Mouse (Mus musculus): ENCODE data around the gene Tnfaip3.
A peak's percentile ranks its signal among the peaks of the same experiment; 100 is the strongest.

Tnfaip3 gene

DNA sequence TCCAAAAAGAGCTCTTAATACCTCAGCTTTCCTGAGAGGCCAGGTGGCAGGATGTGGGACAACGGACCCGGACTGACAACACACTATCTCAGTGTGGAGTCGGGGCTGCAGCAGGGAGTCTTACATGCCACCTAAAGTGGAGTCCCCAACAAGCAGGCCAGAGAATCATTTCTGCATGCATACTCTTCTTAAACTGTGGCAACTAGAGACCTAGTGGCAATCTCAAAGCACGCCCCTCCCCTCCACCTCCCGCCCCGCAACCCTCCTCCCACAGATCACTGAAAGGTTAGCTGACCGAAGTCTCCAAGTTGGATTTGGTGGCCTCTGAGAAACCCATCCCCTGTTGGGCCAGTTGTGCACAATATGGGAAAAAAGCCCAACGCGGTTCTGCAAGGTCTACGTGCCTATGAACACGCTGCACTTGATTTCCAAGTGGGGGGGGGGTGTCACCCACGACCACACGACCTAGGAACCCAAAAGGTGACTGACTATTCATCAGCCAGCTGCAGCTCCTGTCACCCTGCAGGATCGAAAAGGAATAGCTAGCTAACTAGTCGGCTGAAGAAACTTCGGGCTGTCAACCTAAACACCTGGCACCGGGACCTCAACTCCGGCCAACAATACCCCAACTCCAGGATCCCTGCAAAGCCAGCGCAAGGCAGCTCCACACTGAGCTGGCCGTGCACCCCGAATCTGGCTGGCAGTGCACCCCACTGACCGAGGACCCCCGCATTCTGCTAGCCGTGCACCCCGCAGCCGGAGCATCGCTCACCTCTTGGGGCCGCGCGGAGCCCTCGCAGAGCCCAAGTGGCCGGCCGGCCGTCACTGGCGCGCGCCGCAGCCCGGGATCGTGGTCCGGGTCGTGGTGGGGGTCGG is 838 bp downstream of the Tnfaip3 start:
- DNase-seq (ENCODE audit: low spot score): no peak

DNA sequence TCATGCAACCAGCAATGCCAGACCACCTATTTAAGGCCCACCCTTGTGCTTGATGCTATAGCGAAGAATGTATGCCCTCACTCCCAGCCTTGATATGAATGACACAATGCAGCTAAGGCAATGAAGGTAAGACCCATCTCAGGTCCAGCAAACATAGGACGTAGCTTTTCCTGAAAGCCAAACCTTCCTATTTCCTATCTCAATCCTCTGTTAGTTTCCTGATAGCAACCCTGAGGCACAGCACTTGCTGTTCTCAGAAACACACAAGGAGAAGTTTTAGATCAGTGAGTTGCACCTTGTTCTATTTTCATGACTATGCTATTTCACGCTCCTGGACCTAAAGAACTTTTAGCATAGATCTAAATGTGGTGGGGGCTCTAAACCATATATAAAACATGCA is 2.1 kb downstream of the Tnfaip3 start:
- DNase-seq (ENCODE audit: low spot score): no peak

DNA sequence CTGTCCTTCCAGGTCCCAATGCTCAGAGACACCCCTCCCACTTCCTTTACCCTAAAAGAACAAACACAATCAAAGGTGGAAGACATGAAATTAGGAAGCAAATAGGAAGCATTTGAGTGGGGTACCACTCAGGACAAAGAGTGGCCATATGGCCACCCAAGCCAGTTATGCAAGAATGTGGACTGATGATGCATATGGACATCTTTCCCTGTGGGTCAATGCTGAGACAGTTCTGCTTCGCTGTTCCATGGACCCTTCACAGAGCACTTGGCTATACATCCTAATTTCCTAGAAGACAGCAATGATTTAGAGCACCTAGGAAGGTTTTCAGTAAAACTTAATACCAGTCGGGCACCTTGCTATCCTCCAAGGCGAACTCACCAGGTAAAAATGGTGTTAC is 2.8 kb downstream of the Tnfaip3 start:
- DNase-seq (ENCODE audit: low spot score): no peak

DNA sequence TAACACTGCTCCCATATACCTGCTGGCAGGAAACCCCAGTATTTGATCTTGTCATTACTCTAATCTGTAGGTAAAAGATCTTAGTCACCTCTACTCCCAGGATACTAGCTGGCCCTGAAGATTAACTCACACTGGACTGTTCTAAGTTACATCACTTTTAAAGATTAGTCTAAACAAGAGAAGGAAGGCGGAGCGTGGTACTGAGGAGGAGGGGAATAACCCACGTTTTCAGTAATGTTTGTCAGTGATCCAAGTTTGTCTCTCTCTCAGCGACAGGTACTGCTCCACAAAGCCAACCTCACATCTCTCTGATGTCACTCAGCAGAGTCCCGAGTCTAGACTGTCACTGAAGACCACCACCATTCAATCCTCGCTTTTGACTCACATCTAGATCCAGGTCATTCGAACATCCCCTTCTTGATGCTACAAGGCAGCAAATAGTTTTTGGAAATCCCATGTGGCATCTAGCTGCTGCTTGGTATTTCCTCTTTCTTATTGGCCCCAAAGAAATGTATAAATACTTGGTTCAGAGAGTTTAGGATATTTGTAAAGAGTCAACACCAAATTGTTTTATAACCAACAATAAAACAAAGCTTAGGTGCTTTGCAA is 3.5 kb downstream of the Tnfaip3 start:
- no peak for DNase-seq (ENCODE audit: low spot score)

DNA sequence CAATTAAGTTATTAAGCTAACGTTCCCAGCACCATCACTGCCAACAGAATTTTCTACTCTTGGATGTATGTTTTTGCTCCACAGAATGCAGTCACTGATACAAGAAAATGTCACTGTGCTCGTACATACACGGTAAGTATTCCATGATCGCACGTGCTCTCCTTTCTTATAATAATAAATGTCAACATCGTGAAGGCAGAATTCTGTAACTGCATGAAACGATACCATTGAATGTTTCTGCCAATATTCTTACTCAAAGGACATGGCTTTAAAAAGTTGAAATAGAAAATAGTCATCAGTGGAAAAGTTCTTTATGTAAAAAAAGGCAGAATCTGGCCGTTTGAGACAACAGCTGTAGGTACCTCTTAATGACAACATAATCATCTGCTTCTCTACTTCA is 5.0 kb downstream of the Tnfaip3 start:
- no peak for DNase-seq (ENCODE audit: low spot score)

DNA sequence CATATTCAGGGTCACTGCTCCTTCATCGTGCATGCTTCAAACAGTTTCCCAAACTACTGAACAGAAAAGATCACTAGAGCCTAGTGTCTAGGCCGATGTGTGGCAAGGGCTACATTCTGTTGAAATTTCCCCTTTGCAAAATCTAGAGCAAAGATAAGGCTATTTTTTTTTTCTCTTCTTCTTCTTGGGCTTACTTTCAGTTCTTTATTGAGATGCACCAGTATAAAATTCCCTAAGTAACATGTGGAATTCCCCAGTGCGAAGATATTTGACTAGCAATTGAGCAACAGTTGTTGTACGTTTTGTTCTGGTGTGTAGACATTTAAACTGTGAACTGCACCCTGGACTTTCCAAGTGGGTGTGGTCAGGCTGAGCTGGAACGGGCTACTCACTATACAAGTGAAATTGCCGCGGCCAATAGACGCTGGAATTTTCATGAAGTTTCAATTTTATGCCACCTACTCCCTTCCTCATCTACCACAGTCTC is 6.2 kb downstream of the Tnfaip3 start:
- peak; percentile 21 for DNase-seq (ENCODE audit: low spot score)

DNA sequence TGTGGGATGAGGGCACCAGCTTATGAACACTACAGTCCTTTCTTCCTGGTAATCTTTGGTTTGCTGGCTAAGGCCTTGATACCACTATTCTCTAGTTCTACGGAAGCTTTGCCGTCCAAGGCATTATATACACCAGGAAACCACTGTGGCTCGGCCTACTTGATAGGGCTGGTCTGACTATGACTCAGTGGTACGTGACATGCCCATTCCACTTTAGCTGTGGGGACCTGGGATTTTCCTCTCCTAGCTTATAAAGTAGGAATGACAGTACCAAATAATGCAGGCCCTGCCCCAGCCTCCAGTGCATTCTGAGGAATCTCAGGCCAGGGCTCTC is 6.9 kb downstream of the Tnfaip3 start:
- DNase-seq (ENCODE audit: low spot score): no peak

DNA sequence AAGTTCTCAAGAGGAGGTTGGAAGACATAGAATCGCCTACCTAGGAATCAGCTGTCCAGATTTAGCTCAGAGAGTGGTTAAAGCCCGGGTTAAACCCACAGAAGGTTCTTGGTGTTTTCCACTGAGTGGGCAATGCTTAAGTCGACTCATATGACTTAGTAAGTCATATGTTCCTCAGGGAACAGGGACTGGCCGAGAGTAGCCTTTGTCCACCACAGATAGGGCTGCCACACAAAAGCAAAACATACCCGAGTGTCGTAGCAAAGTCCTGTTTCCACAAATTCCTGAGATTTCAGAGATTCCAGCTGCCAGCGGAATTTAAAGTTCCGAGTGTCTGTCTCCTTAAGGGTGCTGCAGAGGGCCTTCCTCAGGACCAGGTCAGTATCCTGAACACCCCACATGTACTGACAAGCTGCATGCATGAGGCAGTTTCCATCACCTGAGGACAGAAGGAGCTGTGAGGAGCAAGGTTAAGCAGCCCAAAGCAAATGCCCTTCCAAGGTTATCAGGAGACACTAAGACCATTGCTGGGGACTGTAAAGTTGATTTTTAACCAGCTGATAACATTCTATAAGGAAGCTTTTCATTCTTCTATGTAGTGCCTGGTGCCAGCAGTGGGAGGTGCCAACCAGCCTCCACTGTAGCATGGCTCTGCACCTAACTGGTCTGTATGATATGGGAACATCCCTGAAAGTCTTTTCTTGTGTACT is 7.4 kb downstream of the Tnfaip3 start:
- no peak for DNase-seq (ENCODE audit: low spot score)

DNA sequence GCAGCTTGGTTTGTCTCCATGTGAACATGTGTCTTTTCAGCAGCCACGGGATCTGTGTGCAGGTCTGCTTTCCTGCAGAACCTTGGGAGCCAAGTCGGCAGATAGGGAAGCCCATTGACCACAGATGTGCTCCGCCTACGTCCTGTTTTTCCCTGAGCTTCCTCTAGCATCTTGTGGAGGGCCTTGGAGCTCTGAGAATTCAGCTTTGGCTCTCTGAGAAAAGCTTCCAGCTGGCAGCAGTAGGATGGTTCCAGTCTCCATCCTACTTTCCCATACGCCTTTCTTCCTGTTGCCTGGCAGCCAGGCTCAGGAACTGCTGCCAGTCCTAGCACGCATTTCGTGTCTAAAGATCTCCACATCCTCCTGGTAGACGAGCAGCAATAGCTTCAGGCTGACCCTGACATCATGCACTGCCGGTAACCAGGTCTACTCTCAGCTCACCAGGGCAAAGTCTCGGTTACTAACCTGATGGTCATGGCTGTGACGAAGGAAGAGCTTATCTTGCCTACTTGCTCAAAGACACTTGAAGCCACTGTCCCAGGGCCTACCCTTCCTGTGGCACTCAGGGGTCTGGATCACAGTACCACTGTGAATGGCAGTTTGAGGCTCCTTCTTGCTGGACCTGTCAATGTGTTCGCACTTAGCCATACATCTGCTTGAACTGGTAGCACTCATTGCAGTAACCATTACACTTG is 13.2 kb downstream of the Tnfaip3 start:
- no peak for DNase-seq (ENCODE audit: low spot score)

DNA sequence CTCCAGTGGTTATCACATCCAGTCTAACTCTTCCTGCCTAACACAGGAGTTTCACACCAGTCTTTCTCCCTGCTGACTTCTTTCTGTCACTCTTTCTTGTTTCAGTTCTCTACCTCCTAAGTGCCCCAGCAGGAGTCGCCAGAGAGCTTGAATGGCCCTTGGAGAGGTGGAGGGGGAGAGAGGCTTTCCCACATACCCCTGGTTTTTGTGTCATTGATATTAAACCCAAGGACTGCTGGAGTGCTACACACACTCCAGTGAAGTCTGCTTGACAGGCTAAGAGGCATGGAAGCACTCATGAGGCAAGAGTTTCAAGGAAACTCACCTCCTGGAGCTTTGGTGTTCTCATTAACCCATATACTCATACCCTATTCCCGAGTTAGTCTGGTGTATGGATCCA is 16.0 kb downstream of the Tnfaip3 start:
- no peak for DNase-seq (ENCODE audit: low spot score)

DNA sequence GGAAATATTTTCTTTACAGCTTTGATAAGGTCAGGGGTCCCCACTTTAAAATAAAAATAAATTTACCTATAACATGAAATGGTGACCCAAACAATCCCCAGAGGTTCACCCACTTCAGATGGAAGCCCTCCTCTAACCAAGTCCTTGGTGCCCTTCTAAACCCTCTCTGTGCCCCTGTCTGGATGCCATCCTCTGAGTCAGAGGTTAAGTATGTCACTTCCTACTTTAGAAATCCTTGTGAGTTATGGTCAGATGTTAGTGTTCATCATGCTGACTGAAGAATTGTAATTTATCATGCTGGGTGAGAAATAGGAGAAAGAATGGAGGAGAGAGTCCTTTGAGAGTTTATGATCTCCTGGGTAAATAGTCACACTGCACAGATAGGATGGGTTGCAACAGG is 19.1 kb downstream of the Tnfaip3 start:
- no peak for DNase-seq (ENCODE audit: low spot score)

DNA sequence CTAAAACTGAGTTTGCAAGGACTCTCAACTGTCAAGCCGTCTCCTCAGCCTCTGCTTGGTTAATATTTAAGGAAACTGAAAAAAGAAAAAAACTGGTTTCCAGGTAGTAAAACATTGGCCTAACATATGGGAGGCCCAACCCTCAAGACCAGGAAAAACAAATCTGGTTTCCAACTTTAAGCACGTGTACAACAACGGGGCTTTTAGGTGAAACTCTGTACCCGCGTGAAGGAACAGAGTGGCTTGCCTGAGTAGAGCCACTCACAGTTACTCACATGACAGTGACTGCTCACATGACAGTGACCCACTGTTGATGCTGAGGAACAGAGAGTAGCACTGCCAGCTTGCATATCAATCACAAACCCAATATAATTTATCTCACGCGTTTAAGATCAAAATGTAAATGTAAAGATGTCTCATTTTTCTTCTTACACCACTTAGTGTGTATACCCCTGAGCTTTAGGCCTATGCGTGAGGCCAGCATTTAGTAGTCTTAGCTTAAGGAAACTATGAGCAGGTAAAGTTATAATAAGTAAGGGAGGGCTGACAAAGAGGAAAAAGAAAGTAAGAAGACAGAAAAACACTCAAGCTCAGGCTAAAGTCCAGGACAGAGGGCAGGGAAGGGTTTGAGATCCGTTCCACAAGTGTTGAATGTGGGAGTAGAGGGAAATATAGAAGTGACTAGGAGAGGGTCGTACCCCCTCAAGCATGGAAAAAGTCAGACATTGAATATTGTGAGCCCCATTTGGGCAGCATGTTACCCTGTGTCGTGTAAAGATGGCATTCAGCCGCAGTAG is 19.8 kb downstream of the Tnfaip3 start:
- no peak for DNase-seq (ENCODE audit: low spot score)

DNA sequence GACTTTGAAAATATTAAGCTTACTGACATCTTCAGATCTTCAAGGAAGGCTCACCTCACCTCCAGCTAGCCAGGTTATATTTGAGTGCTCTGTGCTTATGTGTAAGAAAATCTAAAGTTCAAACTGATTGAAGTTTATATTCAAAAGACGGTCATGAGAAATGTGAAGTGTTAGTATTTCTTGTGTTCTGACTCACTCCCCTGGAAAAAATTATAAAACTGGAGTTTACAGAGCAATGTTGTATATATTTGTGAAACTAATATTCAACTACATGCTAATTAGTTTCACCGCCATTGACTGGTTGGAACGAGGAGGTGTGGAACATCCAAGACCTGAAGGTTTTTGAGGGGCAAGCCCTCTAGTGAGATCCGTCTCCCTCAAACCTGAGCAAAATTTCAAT is 22.5 kb downstream of the Tnfaip3 start:
- DNase-seq (ENCODE audit: low spot score): no peak

DNA sequence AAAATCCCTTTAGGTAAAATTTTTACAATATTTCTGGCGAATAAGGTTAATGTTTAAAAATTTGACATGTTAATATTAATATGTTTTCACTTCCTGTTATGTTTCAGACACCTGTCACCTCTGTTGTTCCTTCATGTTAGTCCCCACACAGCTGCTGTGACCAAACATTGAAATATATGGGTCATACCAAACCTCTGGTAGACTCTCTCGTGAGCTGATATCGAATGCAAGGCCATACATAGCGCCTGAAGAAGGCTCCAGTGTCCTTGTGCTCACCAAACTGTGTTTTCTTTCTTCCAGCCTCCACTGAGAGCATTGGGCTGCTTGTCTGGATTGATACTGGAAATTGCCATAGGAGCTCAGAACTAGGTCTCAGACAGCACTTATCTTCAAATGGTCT is 24.4 kb downstream of the Tnfaip3 start:
- no peak for DNase-seq (ENCODE audit: low spot score)

DNA sequence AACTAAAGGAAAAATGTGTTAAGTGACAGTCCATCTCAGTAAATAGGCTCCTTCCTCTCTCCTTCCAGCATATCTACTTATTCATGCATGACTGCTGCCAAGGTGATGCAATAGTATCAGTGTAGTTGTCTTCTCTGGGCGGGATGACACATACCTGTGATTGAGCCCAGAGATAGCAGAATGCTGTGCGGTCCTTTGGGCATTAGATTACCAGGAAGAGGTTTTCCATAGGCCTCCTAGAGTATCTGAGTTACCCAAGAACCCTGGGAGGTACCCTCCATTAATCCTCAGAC is 27.6 kb downstream of the Tnfaip3 start:
- no peak for DNase-seq (ENCODE audit: low spot score)

DNA sequence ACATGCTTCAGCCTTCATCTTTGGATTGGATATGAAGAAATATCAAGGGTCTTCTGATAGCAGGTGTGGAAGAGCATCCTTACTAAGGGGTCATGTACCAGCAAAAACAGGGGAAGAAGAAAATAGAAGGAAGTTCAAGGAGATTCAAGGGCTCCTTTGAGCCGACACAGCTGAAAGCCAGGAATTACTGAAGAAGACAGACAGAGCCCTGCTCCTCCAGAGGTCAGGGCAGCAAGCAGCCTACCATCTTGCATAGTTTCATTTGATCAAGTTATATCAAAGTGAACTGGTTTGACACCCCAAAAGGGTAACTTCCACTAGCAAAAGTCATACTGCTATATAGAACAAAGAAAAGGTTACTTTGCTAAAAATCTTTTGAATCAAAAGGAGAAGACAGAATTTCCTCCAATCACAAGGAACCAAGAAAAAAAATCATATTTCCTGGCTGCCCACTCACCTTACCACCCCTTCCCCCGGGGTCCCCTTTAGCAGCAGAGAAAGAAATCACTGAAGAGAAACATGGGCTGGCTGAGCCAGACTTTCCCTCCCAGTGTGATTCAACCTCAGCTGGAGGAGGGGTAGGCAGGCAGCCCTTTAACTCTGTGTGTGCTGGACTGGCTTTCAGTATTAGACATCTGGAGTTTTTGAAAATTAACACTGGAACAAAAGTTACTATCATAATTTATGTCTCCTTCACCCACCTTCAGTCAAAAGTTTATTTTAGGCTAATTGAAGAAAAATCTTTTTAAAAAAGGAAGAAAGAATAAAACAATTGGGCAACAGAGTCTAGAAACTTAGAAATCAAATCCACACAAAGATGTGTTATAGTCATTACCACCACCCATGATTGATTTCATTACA is 28.2 kb downstream of the Tnfaip3 start:
- DNase-seq (ENCODE audit: low spot score): no peak

DNA sequence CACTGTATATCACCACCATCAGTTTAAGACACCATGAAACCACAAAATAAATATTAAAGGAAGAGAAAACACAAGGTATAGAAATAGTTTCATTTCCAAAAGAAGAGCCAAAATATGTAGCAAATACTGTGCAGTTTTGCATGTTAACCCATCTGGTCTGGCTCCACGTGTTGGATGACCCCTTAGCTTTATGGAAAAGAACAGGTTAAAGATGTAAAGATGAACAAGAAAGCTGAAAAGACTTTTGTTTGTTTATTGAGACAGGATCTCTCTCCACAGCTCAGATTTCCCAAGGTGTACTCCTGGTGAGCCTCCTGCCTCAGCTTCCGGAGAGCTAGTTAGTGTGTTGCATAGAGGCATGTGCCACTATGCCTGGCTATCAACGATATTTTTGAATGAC is 29.9 kb downstream of the Tnfaip3 start:
- DNase-seq (ENCODE audit: low spot score): no peak

DNA sequence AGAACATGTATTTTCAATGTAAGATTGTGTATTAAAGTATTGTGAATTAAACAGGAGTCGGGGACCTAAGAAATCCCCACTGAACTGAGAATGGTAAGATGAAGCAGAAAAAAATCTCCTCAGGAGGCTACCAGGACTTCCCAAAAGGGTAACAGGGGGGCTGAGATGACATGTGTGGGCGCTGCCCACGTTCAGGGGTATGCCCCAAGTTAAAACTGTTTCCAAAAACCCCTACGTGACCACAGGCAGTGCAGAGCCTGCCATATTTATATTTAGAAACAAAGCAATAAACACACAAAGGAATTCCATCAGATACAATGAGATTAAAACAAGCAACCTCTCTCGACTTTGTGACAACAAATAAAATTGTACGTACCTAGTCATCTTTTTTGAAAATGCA is 31.9 kb downstream of the Tnfaip3 start:
- no peak for DNase-seq (ENCODE audit: low spot score)

DNA sequence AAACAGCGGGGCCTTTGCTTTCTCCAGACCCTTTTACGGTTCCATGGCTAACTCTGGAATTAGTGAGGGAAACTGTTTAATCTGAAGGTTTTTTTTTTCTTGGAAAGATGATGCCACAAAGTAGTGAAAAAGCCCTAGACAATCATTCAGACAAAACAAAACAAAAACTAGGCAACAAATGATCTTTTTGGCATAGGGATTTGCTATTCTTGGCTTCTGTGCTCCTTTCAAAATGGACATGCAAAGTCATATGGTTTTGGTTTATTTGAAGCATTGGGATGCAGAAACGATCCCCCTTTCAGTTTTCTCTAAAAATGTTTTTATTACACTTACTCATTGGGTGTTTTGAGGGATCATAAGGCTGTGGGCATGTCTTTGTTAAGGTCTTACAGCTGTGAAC is 41.0 kb downstream of the Tnfaip3 start:
- DNase-seq (ENCODE audit: low spot score): no peak

DNA sequence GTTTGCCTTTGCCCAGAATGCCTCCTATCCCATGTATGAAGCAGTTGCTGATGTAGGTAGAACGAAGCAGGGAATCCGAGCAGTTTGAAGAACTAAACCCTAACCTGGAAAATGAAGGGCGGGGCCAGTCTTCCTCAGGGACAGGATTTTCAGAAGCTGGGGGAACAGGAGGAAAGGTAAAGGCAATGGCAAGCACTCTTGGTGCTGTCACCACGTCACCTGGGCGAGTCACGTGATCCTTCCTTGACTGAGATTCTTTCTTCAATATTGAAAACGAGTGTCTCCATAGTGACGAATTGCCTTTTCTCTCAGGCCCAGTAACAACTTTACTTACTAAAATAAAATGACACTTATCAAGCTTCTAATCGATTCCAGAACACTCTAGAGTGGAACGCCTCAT is 48.6 kb downstream of the Tnfaip3 start:
- DNase-seq (ENCODE audit: low spot score): no peak

DNA sequence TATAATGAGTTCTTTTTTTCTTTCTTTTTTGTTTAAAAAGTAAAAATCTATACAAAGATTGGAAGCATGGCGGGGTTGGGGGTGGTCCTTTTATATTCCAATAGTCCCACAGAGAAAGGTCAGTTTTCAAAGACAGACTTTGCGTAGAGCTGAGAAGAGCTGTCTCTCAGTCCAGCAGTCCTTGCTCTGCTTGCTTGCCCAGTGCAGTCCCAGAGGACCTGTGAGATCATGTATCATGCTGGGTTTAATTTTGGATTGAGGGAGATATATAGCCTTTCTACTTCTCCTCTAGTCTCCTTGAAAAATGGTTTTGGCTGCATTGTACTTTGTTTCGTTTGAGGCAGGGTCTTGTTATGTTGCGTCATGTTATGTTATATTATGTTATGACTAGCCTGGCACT is 49.9 kb downstream of the Tnfaip3 start:
- DNase-seq (ENCODE audit: low spot score): no peak
